Mouse (Mus musculus): Measurements from ENCODE around the gene Mavs. TPM values are rescaled to one million over a fixed set of nuclear protein-coding genes. Genes with fewer than 3 reads are reported as not detected.

Gene Mavs
- polyA plus RNA-seq, 2 experiments: 25.9 TPM

DNA sequence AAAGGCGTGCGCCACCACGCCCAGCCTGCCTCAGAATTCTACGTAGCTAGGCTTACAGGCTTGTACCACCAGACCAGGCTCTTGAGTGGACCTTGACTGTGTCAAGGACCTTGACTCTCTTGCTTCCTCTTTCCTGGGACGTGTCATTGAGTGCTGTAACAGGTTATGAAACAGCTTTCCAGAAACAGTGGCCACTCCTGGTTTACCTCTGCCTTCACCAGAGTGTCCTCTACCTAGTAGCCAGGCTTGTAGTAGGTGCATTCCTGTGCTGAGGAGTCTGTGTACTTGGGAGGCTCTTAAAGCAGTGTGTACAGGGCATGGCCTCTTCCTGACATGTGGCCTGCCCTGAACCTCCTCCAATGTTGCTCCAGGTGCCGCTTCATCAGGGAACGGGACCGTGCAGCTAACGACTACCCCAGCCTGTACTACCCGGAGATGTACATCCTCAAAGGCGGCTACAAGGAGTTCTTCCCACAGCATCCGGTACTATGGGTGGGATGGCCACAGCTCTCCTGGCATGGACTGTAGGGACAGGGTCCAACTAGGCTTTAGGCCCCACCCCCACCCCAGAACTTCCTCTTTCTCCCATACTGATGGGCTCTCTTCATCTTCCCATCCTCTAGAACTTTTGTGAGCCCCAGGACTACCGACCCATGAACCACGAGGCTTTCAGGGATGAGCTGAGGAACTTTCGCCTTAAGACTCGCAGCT, 37.1 kb upstream of the Mavs start:
- H3K27ac ChIP-seq: no peak overlapping the region
- ATAC-seq (ENCODE audit: insufficient read depth) (no peak), DNase-seq (ENCODE audit: low read depth in 3 of 3, low spot score in 3 of 3) (no peak)
- H3K9ac ChIP-seq (replicated peaks): no peak overlapping the region
- H3K4me3 ChIP-seq (ENCODE audit: insufficient read depth in 1 of 2, low read depth in 2 of 2, low read length in 2 of 2): no peak overlapping the region
- H3K4me1 ChIP-seq (replicated peaks; ENCODE audit: control insufficient read depth in 2 of 2, insufficient read depth in 2 of 2, low read length in 1 of 2): no peaks in the 10 kb centered on the region
- H3K27me3 ChIP-seq (ENCODE audit: control insufficient read depth, insufficient read depth, low read length): no peaks in the 10 kb centered on the region
- no peak overlapping the region for H3K4me2 ChIP-seq (ENCODE audit: low read depth)
- TF ChIP-seq CTCF (IDR thresholded peaks at IDR 0.05; ENCODE audit: low read depth) (no peak), EP300 (IDR thresholded peaks at IDR 0.05; ENCODE audit: low read depth) (no peak)
- peaks cover 89% of the 10 kb centered on the region for H3K36me3 ChIP-seq (replicated peaks; ENCODE audit: control insufficient read depth, insufficient read depth, low read depth)
- 79% methylated on average over 16 of the region's 16 CpGs for WGBS (ENCODE audit: insufficient replicate concordance)
- no peaks in the 10 kb centered on the region for H3K9me3 ChIP-seq (ENCODE audit: control insufficient read depth, low read length)

DNA sequence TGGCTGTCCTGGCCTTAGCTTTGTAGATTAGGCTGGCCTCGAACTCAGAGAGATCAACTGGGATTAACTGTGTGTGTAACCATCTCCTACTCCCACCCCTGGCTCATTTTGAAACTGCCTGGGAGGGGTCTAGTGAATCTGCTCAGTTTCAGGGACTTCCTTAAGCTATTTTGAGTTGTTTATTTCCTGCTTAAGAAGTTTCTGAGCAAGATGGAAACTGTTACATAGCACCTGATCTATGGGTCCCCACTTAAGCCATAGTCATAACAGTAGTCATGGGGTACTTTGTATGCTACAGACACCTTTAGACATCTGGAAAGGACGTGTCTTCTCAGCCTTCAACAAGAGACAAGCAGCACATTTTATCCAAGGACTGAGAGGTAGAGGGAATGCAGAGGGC, 33.2 kb upstream of the Mavs start:
- DNase-seq (ENCODE audit: low read depth in 3 of 3, low spot score in 3 of 3) (no peak), ATAC-seq (ENCODE audit: insufficient read depth) (no peak)
- Histone ChIP-seq H3K9me3 (ENCODE audit: control insufficient read depth, low read length) (no peaks in the 10 kb centered on the region), H3K4me1 (replicated peaks; ENCODE audit: control insufficient read depth in 2 of 2, insufficient read depth in 2 of 2, low read length in 1 of 2) (peaks cover 31 to 32% of the 10 kb centered on the region in 2 experiments), H3K27ac (no peak overlapping the region), H3K4me3 (ENCODE audit: insufficient read depth in 1 of 2, low read depth in 2 of 2, low read length in 2 of 2) (no peak overlapping the region), H3K27me3 (ENCODE audit: control insufficient read depth, insufficient read depth, low read length) (no peaks in the 10 kb centered on the region), H3K9ac (replicated peaks) (no peak overlapping the region), H3K4me2 (ENCODE audit: low read depth) (no peak overlapping the region), H3K36me3 (replicated peaks; ENCODE audit: control insufficient read depth, insufficient read depth, low read depth) (peaks cover 57% of the 10 kb centered on the region)
- TF ChIP-seq CTCF (IDR thresholded peaks at IDR 0.05; ENCODE audit: low read depth) (no peak), EP300 (IDR thresholded peaks at IDR 0.05; ENCODE audit: low read depth) (no peak)
- 79% methylated on average over 2 of the region's 2 CpGs for WGBS (ENCODE audit: insufficient replicate concordance)

GRCm38 (mm10) chr2:131201262-131201661, 32.6 kb upstream of the Mavs start:
- Histone ChIP-seq H3K36me3 (replicated peaks; ENCODE audit: control insufficient read depth, insufficient read depth, low read depth) (peaks cover 52% of the 10 kb centered on the region), H3K4me1 (replicated peaks; ENCODE audit: control insufficient read depth in 2 of 2, insufficient read depth in 2 of 2, low read length in 1 of 2) (peaks cover 37 to 38% of the 10 kb centered on the region in 2 experiments), H3K9ac (replicated peaks) (no peak overlapping the region), H3K4me2 (ENCODE audit: low read depth) (no peak overlapping the region), H3K27me3 (ENCODE audit: control insufficient read depth, insufficient read depth, low read length) (no peaks in the 10 kb centered on the region), H3K27ac (no peak overlapping the region), H3K4me3 (ENCODE audit: insufficient read depth in 1 of 2, low read depth in 2 of 2, low read length in 2 of 2) (no peak overlapping the region), H3K9me3 (ENCODE audit: control insufficient read depth, low read length) (no peaks in the 10 kb centered on the region)
- no peak for TF ChIP-seq EP300 (IDR thresholded peaks at IDR 0.05; ENCODE audit: low read depth)
- TF ChIP-seq CTCF (IDR thresholded peaks at IDR 0.05; ENCODE audit: low read depth): no peak
- WGBS (ENCODE audit: insufficient replicate concordance): 92% methylated on average over 3 of the region's 3 CpGs
- DNase-seq (ENCODE audit: low read depth in 3 of 3, low spot score in 3 of 3): no peak
- no peak for ATAC-seq (ENCODE audit: insufficient read depth)

DNA sequence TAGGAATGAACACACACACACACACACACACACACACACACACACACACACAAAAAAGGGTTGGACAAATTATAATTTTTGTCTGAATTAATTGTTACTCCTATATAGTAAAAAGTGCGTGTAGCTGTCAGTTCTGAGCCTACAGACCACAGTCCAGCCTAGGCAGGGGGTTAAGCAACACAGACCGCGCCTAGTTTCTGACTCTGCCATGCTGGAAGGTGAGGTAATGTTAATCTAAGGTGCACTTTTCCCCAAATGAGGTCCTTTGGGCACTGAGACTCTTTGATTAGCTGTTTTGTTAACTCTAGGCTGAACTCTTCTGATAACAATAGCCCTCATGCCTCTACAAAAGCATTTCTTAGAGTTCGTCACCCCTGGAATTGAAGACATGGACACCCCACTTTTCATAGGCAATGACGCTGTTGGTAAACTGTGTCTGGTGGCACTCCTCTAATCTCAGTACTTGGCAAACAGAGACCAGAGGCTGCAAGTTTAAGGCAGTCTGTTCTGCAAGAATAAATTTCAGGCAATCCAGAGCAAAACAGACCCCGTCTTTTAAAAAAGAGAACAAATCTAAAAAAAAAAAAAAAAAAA, 29.9 kb upstream of the Mavs start:
- peaks cover 61 to 63% of the 10 kb centered on the region in 2 experiments for H3K4me1 ChIP-seq (replicated peaks; ENCODE audit: control insufficient read depth in 2 of 2, insufficient read depth in 2 of 2, low read length in 1 of 2)
- WGBS (ENCODE audit: insufficient replicate concordance): 73% methylated on average over 6 of the region's 6 CpGs
- H3K27me3 ChIP-seq (ENCODE audit: control insufficient read depth, insufficient read depth, low read length): no peaks in the 10 kb centered on the region
- H3K36me3 ChIP-seq (replicated peaks; ENCODE audit: control insufficient read depth, insufficient read depth, low read depth): peaks cover 27% of the 10 kb centered on the region
- no peak overlapping the region for H3K4me3 ChIP-seq (ENCODE audit: insufficient read depth in 1 of 2, low read depth in 2 of 2, low read length in 2 of 2)
- peak overlapping the region; percentile 38 for H3K27ac ChIP-seq
- peak overlapping the region; percentile 58 for H3K4me2 ChIP-seq (ENCODE audit: low read depth)
- no peaks in the 10 kb centered on the region for H3K9me3 ChIP-seq (ENCODE audit: control insufficient read depth, low read length)
- no peak overlapping the region for H3K9ac ChIP-seq (replicated peaks)
- ATAC-seq (ENCODE audit: insufficient read depth) (no peak), DNase-seq (ENCODE audit: low read depth in 3 of 3, low spot score in 3 of 3) (no peak)
- no peak for TF ChIP-seq EP300 (IDR thresholded peaks at IDR 0.05; ENCODE audit: low read depth)
- TF ChIP-seq CTCF (IDR thresholded peaks at IDR 0.05; ENCODE audit: low read depth): no peak

DNA sequence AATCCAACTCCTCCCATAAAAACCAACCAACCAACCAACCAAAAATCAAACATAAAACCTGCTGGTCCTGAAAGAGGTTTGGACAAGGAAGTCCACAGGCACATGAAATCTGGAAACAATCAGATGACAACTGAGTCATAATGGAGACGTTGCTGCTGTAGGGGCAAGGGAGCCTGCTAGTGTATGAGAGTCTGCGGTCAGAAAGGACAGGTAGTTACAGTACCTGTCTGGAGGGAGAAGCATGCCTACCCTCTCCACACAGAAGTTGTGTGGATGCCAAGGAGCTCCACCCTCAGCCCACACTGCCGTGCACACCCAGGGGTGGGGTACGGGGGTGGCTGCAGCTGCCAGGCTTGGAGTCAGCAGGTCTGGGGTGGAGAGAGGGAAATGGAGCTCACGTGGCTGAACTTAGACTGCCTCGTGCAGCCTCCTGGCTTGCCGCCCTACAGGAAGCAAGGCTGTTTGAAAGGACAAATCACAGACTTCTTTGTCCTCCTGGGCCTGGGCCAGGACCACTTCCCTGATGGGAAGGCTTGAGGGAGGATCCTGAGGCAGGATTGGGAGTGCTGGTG, 29.4 kb upstream of the Mavs start:
- no peak overlapping the region for H3K4me3 ChIP-seq (ENCODE audit: insufficient read depth in 1 of 2, low read depth in 2 of 2, low read length in 2 of 2)

More for the DNA sequence above, 29.4 kb upstream of the Mavs start:
- Histone ChIP-seq H3K27me3 (ENCODE audit: control insufficient read depth, insufficient read depth, low read length) (no peaks in the 10 kb centered on the region), H3K27ac (peak overlapping the region; percentile 98), H3K9ac (replicated peaks) (peak overlapping the region; percentile 59), H3K4me2 (ENCODE audit: low read depth) (peak overlapping the region; percentile 58), H3K36me3 (replicated peaks; ENCODE audit: control insufficient read depth, insufficient read depth, low read depth) (peaks cover 21% of the 10 kb centered on the region), H3K9me3 (ENCODE audit: control insufficient read depth, low read length) (no peaks in the 10 kb centered on the region), H3K4me1 (replicated peaks; ENCODE audit: control insufficient read depth in 2 of 2, insufficient read depth in 2 of 2, low read length in 1 of 2) (peaks cover 67 to 68% of the 10 kb centered on the region in 2 experiments)
- ATAC-seq (ENCODE audit: insufficient read depth) (peak; percentile 33), DNase-seq (ENCODE audit: low read depth in 3 of 3, low spot score in 3 of 3) (no peak)
- 26% methylated on average over 7 of the region's 7 CpGs for WGBS (ENCODE audit: insufficient replicate concordance)
- TF ChIP-seq EP300 (IDR thresholded peaks at IDR 0.05; ENCODE audit: low read depth) (no peak), CTCF (IDR thresholded peaks at IDR 0.05; ENCODE audit: low read depth) (no peak)
